Mouse (Mus musculus) spleen, adult 12 weeks (tissue): ENCODE data around the gene Gin1.

Source experiments
- DNase-seq: peaks from one replicate; pipeline ENCODE4 v3.0.0; 2022; ENCODE audit warnings: low spot score

Gin1 gene

DNA sequence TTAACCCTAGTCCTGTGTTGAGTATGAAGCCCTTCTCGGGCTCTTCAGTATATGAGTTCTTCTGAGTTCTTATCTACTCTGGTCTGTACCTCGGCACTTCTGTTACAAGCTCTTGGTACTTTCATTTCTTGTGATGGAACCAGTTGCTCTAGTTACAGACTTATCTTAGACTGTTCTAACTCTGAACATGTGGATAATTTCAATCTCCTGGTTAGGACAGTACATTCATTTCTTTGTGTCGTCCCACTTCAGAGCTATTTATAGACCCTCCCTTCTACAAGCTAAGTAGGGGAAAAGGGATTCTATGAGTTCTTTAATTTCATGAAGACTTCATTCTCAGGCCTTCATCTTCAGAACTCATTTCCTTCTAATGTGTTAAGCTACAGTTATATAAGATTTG is 17.7 kb downstream of the Gin1 start:
- DNase-seq: no peak

DNA sequence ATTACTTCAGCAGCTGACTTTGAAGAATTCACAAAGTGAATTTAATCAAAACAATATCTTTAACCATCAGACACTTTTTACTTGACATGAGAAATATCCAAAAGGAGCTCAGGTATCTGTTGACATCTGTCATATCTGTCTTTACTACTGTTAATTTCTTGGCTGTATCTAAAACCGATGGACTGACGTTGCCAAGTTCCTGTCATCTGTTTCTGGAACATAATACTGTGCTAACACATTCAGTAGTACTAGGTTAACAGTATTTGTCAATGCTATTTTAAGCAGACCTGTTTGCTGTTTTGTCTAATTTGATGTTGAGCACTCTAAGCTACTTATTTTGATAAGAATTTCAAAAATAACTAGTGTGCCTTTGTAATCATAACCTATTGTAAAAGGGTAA is 18.5 kb downstream of the Gin1 start:
- DNase-seq: no peak

DNA sequence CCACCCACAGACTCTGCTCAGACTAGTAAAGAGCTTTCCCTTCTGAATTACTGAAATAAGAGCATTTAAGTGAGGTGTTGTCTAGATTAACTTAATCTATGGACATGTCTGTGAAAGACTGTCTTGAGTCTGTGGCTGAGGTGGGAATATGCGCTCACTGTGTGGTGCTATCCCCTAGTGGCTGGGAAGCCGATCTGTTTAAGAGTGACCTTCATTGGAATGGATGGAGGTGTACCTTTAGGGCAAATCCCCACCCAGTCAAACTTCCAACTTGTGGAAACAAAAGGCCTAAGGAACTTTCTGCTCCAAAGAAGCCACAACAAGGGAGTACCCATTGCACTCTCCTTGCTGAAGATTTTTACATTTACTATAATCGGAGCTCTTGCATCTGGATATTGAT is 24.1 kb downstream of the Gin1 start:
- no peak for DNase-seq

DNA sequence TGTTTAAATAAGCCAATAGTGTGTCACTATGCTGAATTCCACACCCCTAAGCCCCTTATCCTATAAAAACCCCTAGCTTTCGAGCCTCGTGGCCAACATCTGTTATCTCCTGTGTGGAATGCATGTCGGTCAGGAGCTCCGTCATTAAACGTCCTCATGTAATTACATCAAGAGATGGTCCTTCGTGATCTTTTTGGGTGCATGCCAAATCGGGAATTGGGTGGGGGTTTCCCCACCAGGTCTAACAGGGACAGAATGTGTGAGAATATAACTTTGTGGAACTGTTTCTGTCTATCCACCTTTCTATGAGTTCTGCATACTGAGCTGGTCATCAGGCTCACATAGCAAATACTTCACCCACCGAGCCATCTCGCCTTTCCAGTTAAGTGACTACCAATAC is 26.0 kb downstream of the Gin1 start:
- DNase-seq: no peak

DNA sequence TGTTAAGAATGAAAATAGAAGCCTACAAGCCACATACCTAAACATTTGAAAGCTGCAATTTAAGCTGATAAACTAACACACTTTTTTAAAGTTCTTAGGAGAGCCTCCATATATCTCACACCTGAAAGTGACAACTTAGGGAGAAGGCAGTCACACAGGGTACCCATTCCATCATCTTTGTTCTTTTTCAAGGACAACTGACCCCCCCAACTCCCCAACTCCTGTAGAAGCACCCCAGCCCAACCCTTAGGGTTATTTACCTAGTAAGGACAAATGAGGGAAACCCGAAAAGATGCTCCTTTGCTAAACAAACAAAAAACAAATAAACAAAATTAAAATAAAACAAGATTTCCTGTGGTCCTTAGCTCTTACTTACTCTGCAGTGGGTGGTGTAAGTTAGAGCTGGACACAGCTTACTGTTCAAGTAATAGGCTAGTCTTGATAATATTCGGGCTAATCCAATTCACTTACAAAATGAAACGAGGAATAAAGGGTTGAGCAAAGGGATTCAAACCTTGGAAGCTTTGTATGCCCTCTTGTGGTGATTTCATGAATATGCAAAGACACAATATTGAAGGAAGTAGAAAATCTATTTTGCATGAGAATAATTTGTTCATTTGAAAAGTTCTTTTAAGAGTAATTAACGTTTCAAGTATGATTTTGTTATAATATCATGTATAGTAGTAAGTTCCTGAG is 32.4 kb downstream of the Gin1 start:
- no peak for DNase-seq

DNA sequence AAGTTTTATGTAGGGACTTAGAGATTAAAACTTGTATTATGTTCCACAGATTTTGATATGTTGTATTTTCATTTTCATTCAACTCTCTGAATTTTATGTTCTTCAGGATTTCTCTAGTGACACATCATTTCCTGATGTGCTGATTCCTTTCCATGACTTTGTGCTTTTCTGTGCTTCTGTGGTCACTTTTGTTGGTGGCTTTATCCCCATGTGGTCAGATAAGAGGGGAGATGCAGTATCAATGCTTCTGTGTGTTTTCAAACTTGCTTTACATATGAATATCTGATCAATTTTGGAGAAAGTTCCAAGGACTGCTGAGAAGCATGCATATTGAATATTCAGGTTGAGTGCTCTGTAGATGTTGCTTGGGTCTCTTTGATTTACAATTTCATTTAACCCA is 34.5 kb downstream of the Gin1 start:
- no peak for DNase-seq

DNA sequence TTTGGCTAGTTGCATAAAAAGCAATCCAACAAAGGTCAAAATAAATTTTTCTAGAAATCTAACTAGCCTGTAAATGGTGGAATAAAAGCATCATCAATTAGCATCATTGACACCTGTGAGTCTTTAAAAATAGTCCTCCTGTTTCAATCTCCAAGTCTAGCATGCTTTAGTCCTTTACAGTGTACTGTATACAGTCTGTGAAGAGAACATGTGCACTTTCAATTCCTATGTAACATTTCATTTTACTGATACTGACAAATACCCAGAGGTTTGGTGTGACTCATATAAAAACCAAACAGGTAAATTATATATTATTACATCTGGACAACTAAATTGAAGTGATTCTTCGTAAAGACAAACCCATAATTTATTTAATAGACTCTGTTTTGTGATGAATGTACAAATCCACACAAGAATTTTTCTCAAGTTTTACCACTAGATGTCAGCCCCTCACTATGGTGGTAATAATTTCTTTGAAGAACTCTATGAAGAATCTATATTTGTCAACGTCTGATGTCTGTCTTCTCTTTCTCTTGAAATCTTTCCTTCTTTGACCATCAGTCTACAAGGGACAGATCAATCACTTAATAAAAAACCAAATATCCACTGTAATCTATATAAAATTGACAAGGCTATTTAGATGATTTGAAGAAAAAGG is 39.4 kb downstream of the Gin1 start:
- no peak for DNase-seq

DNA sequence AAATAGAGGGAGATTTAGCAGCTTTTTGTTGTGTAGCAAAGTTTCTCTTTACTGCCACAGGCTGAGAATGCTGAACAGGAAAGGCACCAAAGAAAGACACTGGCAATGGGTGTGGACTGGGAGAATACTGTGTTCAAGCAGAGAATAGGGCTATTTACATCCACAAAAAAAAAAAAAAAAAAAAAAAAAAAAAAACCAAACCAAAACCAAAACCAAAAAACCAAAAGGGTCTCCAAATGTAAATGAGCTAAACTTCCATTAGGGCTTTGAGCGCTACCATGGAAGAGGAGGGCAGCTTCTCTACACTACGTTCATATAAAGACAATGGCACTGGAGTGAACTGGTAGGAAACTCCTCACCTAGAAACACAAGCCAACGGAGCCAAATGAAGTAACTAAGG is 51.3 kb downstream of the Gin1 start:
- no peak for DNase-seq

DNA sequence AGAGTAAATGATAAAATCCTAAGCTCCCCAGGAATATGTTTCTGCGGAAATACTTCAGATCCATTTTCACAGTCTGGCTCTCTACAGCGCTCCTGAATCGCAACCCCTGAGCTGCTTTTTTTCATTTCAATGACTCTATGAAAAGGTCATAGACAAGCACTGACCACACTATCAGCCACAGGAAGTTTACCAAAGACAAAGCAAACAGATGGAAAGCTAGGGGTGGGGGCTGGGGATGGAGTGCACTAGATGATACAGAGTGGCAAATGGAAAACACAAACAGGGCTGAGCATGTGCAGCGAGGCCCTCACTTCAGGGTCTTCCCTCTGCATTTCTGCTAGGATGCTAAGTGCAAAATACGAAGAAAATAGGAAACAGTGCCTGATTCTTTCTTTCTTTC is 52.2 kb downstream of the Gin1 start:
- DNase-seq: no peak

DNA sequence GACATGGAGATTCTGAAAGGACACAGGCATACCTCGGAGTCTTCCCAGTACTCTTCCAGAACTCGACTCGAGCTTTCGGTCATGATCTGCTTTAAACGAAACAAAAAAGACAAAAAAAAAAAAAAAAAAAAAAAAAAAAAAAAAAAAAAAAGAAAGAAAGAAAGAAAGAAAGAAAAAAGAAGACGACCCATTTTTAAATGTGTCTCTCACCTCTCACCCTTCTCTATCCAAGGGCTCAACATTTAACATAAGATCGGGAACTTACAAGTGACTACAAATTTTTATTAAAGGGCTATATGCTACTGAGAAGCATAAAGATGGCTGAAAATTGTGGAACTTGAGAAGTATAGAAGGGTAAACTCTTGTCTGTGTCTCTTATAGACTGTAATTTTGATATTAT is 52.9 kb downstream of the Gin1 start:
- no peak for DNase-seq

DNA sequence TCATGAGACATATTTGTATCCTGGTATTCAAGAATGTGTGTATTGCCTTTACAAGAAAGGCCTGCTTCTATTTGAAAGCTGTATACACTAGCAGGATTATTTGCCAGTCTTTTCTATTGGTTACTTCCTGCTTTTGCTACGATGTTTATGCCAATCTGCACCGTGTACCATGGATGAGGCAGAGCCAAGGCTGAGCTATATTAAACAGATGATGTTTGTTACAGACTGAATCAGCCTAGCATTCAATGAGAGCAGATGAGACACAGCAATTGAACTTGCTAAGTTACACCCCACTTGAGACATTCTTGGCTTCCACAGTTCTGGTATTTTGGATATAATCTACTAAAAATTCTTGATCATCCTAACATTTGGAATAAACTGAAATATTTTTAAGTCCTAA is 57.6 kb downstream of the Gin1 start:
- no peak for DNase-seq

DNA sequence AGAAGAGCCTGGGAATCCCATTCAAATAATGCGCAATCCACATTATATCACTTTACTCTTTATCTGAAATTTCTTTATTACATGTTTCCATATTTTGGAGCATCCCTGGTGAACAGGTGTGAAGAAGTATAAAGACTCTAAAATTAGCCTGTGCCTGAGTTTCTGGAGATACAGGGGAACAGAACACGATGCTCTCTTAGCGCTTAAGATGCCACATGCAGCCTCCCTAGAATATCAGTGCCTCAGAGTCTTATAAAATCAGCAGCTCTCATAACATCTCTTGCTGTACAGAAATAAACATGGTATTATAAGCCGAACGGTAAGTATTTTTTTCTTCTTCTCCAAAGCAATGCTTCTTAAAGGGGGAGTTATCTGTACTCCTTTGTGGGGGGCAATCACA is 58.1 kb downstream of the Gin1 start:
- no peak for DNase-seq

DNA sequence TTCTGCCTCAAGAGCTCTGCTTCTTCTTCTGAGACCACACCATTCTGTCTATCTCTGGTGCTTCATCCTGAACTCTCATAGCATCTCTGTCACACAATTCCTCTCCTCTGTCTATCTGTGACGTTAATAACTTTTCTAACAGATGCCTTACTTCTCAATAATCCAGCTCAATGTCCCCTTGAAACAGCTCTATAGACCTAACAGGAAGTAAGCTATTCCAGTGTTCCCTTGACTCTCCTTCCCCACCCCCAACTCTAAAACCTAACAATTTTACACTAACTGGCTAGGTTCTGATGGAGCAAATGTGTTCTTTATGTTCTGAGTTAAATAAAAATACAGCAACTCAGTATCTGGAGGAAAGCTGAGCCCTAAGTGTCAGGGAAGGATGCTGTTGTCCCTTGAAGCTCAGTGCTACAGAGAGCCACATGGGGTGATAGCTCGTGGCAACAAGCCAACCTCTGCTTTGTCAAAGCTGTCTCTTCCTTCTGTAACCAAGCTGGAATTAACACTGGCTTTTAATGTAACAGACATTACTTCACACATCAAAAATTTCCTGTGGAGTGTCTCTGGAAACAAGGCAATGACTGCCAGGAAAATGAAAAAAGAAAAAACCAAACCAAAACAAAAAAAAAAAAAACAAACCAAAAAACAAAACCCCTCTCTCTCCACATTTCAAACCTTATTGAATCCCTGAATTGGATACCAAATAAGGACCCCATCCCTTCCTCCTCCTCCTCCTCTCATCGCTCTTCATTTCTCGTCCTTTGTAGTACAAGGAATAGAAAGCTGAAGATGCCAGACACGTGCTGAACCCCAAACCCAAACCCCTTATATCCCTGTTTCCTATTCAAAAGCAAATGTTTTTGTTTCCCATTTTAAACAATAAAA is 63.7 kb downstream of the Gin1 start:
- DNase-seq: no peak

DNA sequence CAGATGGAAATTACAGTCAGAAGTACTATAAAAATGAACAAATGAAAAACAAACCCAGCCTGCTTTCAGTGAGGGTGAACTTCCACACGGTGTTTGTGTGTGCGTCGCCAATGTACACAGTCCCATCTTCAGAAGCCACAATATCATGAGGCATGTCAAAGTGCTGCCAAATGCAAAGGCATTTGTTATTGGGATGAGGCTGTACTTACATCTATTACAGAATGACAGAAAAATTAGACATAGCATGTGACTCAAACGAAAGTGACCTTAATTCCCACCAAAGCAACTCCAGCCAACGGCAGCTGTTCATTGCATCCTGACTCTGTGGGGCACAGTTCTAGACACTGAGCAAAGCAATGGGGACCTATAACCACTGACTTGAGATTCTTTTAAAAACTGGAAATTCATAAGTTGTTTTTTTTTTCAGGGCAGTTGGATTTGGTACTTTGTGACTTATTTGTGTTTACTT is 64.4 kb downstream of the Gin1 start:
- DNase-seq: no peak
